Mouse (Mus musculus): ENCODE measurements around the gene Heatr1. TPM values are rescaled to one million over a fixed set of nuclear protein-coding genes. Genes with fewer than 3 reads are reported as not detected.

Gene Heatr1
- 21.7 and 24.8 TPM in 2 replicates for polyA plus RNA-seq (2012; rRNA removed)

DNA sequence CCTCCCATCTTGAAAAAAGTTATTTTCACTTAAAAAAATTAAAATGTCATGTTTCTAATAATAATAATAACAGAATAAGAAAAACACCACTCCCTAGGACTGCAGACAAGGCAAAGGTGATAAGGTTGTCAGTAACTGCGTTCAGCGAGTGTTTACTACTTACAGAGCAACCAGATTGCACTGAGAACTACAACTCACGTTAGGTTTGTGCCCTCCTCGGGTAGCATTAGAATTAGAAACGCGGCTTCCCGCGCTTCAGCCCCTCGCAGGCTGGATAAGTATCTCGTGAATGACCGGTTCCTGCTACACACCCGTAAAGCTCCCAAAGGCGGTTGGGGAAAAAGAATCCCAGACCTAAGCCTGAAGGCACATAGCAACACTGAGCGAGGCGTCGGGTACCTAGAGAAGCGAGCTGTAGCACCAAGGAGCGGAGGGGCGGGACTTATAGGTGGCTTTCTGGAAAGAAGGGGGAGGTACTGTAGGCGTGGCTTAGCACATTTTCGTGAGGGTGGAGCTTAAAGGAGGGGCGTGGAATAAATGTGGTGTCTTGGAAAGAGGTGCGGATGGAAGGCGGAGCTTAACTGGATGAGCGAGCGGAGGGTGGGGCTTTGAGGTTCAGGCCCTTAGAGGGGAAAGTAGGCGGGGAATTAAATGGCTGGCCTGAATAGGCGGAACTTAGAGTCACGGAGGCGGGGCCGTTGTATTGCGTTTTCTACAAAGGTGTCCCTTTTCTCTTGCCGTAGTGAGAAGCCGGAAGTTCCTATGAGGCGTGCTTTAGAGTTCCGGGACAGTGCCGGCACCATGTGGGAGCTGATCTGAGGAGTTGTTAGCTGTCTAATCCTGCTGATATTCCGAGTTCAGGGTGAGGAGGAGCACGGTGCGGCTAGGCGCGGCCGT, at the start of gene Heatr1:
Gene Heatr1 (plus strand): TSS at position 419 of the 897 bp plus-strand sequence.
- peak; percentile 94 to 98 for DNase-seq (ENCODE audit: extremely low spot score in 1 of 2, low spot score in 1 of 2)

DNA sequence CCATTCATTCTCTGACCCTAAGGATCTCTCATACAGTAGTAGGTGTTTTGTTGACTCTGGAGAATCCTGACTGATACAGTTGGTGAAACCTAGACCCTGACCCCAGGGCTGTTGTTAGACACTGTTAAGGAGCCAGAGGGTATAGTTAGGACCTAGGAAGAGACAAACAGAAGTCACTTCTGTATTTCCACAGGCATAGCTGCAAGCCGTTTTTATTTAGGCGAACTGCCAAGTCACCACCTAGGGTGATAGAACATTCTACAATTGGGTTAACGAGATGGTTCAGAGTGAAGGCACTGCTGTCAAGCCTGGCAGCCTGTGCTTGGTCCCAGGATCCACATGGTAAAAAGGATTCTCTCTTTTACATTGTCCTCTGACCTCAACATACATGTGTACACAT, 48.0 kb upstream of the Heatr1 start:
- no peak for DNase-seq (ENCODE audit: extremely low spot score in 1 of 2, low spot score in 1 of 2)

DNA sequence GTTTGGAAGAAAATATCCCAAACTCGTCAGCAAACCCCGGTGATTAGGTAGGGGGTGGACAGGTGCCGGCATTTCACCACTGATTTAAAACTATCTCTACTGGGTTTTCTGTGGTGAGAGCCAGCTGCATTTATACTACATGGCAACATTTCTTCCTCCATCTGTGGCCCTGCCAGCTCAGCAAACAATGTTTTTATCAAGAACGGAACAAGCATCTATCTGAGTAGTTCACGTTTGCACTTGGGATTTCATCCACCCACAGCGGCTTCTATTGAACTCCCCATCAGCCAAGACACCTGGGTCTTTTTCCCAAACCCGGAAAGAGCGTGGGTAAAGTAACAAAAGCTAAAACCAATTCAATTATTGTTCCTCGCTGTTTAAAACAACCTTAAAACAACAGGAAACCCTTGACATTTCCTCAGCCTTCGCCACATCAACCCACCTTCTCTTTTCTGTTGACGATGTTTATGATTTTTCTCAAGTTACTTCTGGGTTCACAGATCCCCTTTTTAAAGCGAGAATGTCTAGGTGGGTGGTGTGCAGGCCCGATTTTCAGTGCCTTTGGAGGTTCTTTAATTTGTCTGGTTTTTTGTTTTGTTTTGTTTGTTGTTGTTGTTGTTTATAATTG, 45.5 kb upstream of the Heatr1 start:
- no peak for DNase-seq (ENCODE audit: extremely low spot score in 1 of 2, low spot score in 1 of 2)

- no peak for DNase-seq (ENCODE audit: extremely low spot score in 1 of 2, low spot score in 1 of 2)
These were observed 38.6 kb upstream of the Heatr1 start for GRCm38 (mm10) chr13:12356184-12356583.

DNA sequence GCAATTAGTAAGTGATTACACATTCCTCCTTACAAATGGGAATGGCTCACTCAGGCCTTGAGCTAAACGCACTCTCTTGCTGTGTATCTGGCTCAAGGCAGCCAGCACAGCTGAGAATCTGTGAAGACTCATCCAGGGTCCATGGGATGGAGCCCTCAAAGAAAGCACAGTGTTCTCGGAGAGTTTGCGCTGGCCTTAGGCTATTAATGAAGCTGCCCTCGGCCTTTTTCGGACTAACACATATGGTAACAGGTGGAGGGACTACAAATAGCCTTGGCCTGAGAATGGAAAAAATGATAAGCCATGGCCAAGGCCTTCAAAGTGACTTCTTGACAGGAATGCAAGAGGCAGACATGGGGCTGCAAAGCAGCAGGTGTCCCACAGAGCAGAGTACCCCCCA, 37.3 kb upstream of the Heatr1 start:
- DNase-seq (ENCODE audit: extremely low spot score in 1 of 2, low spot score in 1 of 2): no peak

GRCm38 (mm10) chr13:12361486-12361885, 33.3 kb upstream of the Heatr1 start:
- no peak for DNase-seq (ENCODE audit: extremely low spot score in 1 of 2, low spot score in 1 of 2)

DNA sequence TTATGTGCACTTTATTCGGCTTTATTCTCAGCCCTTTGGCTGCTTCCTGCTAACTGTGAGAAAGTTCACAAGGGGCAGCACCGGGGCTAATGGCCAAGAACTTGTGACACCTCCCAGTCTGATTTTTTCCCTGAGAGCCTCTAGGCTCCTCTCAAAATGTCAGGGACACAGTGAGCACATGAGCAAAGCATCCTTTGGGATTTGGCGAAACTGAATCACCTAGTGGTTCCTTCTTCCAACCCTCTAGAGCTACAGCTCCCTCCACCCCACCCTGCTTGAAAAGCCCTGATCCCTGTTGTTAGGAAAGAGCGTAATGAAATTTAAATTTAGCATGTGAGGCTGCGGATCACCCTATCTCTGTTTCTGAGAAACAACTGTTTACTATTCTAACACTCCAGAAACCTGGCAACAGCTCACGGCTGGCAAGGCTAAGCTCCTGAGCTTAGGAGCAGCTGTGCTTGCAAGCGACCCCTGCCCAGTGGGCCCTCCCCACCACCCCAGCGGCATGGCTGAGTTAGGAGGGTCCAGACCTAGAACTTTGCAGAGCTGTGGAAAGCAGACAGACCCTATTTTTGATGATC, 25.7 kb upstream of the Heatr1 start:
- no peak for DNase-seq (ENCODE audit: extremely low spot score in 1 of 2, low spot score in 1 of 2)

- DNase-seq (ENCODE audit: extremely low spot score in 1 of 2, low spot score in 1 of 2): no peak
These were observed 24.9 kb upstream of the Heatr1 start for GRCm38 (mm10) chr13:12369930-12370329.

DNA sequence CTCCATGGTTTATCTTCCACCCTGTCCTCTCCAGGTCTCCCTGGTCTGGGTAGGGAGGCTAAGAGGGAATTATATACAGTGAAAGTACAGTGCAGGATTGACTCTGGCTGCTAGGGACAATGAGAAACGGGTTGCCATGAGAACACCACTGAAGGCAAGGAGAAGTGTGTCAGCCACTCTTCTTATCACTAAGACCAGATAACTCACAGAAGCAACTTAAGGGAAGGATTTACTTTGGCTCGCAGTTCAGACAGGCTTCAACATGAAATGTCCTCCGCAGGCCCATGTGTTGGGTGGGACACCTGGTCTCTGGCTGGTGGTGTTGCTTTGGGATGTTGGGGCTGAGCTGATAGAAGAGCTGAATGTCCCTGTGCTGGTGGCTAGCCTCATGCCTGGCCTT, 22.1 kb upstream of the Heatr1 start:
- DNase-seq (ENCODE audit: extremely low spot score in 1 of 2, low spot score in 1 of 2): no peak

- no peak for DNase-seq (ENCODE audit: extremely low spot score in 1 of 2, low spot score in 1 of 2)
These were observed 18.0 kb upstream of the Heatr1 start for GRCm38 (mm10) chr13:12376778-12377177.

- no peak for DNase-seq (ENCODE audit: extremely low spot score in 1 of 2, low spot score in 1 of 2)
These were observed 10.0 kb upstream of the Heatr1 start for GRCm38 (mm10) chr13:12384796-12385195.

DNA sequence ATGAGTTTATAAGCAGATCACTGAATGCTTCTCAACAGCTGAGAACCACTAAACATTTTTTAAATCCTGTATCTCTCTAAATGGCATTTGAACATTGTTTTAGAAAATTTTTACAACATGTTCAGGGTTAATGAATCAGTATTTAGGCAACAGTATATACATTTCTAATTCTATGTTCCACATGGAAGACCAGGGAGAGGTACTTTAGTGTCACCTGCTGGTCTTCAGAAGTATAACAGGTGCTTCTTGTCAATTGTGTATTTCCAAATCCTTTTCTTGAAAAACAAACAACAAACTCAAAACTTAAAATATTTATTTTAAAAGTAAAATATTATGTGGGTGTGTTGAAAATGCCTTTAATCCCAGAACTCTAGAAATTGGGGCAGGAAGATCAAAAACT, 8.5 kb upstream of the Heatr1 start:
- DNase-seq (ENCODE audit: extremely low spot score in 1 of 2, low spot score in 1 of 2): peak in 1 of 2 experiments; percentile 63

- no peak for DNase-seq (ENCODE audit: extremely low spot score in 1 of 2, low spot score in 1 of 2)
These were observed 744 bp downstream of the Heatr1 start for GRCm38 (mm10) chr13:12395571-12395970.

- no peak for DNase-seq (ENCODE audit: extremely low spot score in 1 of 2, low spot score in 1 of 2)
These were observed 13.7 kb downstream of the Heatr1 start for GRCm38 (mm10) chr13:12408343-12409066.

DNA sequence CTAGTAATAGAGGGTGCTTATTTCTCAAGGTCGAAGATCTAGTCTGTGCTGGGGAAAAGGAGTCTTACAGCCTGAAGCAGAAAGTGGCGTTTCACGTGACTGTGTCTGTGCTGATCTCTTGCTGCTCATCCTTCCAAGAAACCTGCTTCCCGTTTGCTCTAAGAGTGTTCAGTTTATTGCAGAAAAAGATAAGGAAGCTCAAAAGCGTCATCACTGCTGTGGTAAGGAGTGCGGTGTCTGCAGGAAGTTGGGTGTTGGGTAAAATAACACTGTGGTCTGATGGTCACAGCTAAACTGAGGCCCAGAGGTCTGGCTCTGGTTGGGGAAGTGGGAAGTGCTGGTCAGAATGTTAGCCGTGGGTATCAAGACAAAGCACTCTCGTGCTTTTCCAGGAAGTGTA, 17.2 kb downstream of the Heatr1 start:
- DNase-seq (ENCODE audit: extremely low spot score in 1 of 2, low spot score in 1 of 2): peak in 1 of 2 experiments; percentile 10

GRCm38 (mm10) chr13:12420596-12420995, 25.8 kb downstream of the Heatr1 start:
- no peak for DNase-seq (ENCODE audit: extremely low spot score in 1 of 2, low spot score in 1 of 2)

- DNase-seq (ENCODE audit: extremely low spot score in 1 of 2, low spot score in 1 of 2): no peak
These were observed 33.7 kb downstream of the Heatr1 start for GRCm38 (mm10) chr13:12428556-12428955.

DNA sequence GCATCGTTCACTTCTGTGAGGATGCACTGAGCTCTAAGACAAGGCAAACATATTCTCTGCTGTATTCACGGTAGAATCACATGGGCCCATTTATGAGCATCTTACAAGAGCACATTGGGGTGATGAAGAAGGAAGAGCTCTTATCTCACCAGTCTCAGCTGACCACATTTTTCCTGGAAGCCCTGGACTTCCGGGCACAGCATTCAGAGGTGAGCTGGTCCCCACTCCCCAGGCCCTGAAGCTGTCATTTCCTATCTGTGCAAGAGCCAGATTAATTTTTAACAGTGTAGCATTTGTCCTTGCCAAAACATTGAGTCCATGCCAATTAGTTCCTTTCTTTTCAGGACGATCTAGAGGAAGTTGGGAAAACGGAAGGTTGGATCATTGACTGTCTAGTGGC, 39.0 kb downstream of the Heatr1 start:
- no peak for DNase-seq (ENCODE audit: extremely low spot score in 1 of 2, low spot score in 1 of 2)

- DNase-seq (ENCODE audit: extremely low spot score in 1 of 2, low spot score in 1 of 2): peak in 1 of 2 experiments; percentile 45
These were observed 44.8 kb downstream of the Heatr1 start for GRCm38 (mm10) chr13:12439586-12439985.

- no peak for DNase-seq (ENCODE audit: extremely low spot score in 1 of 2, low spot score in 1 of 2)
These were observed 46.0 kb downstream of the Heatr1 start for GRCm38 (mm10) chr13:12440813-12441212.
